Mouse (Mus musculus) lung, adult 2 months (tissue): Measurements from ENCODE around the gene Tank. TPM values are rescaled to one million over a fixed set of nuclear protein-coding genes. Genes with fewer than 3 reads are reported as not detected.
A peak's percentile ranks its signal among the peaks of the same experiment; 100 is the strongest.

Experiments used
- DNase-seq: peaks from one replicate; pipeline ENCODE4 v3.0.0; 2022
- H3K4me1 ChIP-seq: fragments of 200-500 bp; 2 replicates; pipeline ENCODE4 v1.6.1; 2011; ENCODE audit warnings: low read length; ENCODE audit not compliant: control insufficient read depth, insufficient read depth
- H3K4me3 ChIP-seq: fragments of 200-500 bp; replicated peaks from 2 replicates; pipeline ENCODE3; 2011; ENCODE audit warnings: low read depth, mild to moderate bottlenecking, control low read depth, low read length; ENCODE audit errors: extremely low read depth
- CTCF ChIP-seq: fragments of 200-500 bp; IDR thresholded peaks from 2 replicates; pipeline ENCODE4 v1.5.1; 2011; ENCODE audit warnings: mild to moderate bottlenecking, low read length, control low read depth; ENCODE audit not compliant: insufficient read depth
- POLR2A ChIP-seq: fragments of 200-500 bp; IDR thresholded peaks from 2 replicates; pipeline ENCODE4 v1.6.1; 2011; ENCODE audit warnings: low read depth, mild to moderate bottlenecking, control low read depth, low read length, borderline replicate concordance; ENCODE audit errors: extremely low read depth
- WGBS: fragments of 180-500 bp; shearing (Covaris S2); methylation state at CpG from one replicate; pipeline ENCODE4 v1.1.7; 2018; 5-methylcytosine and 5-hydroxymethylcytosine counted together
- polyA plus RNA-seq: library from polyadenylated mRNA; depleted of rRNA; stranded (reverse); fragments of >200 nt; gene quantifications from 2 replicates; pipeline ENCODE4 v1.2.3, GENCODE M21; 2012

Gene Tank
- polyA plus RNA-seq, 1 experiment, result 7.1 TPM

DNA sequence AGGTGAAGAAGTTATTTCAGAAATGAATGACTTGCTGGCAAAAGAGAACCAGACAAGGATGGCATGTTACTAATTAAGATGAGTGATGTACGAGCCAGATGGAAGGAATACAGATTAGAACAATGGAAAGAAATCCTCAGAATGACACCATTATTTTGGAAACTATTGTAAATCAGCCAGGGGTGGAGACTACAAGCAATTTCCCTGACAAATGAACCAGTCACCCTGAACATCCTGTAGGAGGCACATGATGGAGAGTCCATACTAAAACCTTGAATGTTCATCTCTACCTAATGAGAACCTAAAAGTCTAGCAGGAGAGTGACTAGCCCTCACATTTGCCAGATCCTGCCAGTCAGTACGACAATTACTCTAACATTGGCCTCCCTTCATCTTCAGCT is 22.6 kb upstream of the Tank start:
- TF ChIP-seq POLR2A (no peak), CTCF (no peak)
- DNase-seq, result no peak
- H3K4me3 ChIP-seq, result no peak overlapping the region
- no peaks in the 10 kb centered on the region for H3K4me1 ChIP-seq
- 60% methylated on average over 2 of the region's 2 CpGs for WGBS

DNA sequence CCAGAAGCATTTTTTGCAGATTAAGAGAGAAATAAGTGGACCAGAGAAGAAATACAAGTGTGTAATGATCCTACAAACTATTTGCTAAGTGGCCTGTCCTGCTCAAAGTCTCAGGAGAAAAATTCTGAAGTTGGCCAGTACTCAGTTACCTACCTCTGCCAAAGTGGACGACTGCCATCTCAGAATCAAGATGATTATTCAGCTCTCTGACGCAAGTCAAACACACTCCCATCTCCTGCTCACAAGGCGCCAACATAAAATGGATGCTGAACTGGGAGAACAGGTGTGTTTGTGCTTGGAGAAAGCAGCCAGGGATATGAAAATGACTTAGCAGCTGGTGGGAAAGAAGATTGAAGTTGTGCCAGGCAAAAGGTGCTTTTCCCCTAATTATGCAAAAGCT is 21.7 kb upstream of the Tank start:
- no peak for TF ChIP-seq POLR2A
- no peak for TF ChIP-seq CTCF
- DNase-seq, result no peak
- H3K4me1 ChIP-seq, result no peaks in the 10 kb centered on the region

DNA sequence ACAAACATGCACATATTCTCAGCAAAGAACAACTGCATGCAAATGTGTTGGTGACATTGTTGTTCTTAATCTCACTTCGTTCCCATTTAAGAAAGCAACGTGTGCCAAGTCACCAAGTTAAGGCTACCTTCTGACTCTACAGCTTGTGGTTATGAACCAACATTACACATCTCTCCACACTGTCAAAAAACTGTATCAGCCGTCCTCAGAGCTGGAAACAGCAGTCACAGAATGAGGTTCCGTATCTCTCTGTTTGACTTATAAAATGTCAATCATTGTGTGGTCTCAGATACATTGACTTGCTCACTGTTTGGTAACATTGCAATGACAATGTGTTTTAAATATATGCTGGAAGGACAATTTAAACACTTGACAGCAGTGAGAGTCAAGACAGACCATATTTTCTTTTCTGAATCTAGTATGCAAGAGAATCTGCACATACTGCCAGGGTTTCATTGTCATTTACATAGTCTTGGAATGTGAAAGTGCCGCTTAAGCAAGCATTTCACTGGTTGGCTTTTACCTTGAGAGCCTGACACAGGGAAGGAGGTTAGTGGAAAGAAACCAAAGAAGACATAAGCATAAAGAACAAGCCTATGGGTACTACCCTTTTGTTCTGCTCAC is 20.4 kb upstream of the Tank start:
- Histone ChIP-seq H3K4me3 (no peak overlapping the region), H3K4me1 (no peaks in the 10 kb centered on the region)
- TF ChIP-seq POLR2A (no peak), CTCF (no peak)
- 68% methylated on average over 5 of the region's 5 CpGs for WGBS
- DNase-seq, result no peak

More for the DNA sequence above, 21.7 kb upstream of the Tank start:
- WGBS, result 57% methylated on average over 3 of the region's 3 CpGs
- H3K4me3 ChIP-seq, result no peak overlapping the region

DNA sequence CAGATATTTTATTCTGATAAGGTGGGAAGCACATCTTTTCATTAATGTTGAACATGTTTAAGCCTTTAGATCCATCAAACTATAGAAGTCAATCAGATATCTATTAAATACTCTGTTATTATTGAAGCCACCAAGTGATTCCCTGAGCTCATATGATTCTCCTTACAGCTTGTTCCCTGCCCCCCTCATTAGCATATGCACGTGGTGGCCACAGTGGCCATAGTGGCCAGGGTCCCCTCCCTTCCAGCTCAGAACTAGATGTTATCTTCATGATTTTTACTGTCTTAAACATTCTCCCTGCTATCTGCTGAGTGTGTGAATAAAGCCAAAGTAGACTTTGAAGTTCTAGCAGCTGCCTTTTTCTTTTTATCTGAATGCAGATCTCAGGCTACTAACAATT is 17.3 kb upstream of the Tank start:
- 13% methylated on average over 1 of the region's 1 CpGs for WGBS
- DNase-seq, result no peak
- Histone ChIP-seq H3K4me3 (no peak overlapping the region), H3K4me1 (no peaks in the 10 kb centered on the region)
- TF ChIP-seq POLR2A, result no peak
- no peak for TF ChIP-seq CTCF

DNA sequence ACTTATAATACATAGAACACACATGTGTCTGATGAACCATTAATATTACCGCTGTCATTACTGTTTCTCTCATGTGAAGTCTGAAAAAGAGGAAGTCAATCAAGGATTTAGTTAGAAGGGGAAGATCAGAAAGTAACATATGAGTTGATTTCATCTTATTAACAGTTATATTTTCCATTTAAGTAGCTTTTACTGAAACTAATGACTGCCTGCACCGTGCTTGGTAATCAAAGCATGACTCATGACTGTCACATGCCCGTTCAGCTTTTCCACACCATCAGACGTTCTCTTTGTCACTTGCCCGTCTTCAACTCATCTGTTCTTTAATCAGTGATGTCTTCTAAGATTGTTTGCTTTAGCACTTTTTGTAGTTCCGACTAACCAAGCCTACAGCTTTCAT is 15.2 kb upstream of the Tank start:
- Histone ChIP-seq H3K4me3 (no peak overlapping the region), H3K4me1 (no peaks in the 10 kb centered on the region)
- TF ChIP-seq CTCF, result no peak
- no peak for TF ChIP-seq POLR2A
- DNase-seq, result no peak
- 77% methylated on average over 6 of the region's 6 CpGs for WGBS

DNA sequence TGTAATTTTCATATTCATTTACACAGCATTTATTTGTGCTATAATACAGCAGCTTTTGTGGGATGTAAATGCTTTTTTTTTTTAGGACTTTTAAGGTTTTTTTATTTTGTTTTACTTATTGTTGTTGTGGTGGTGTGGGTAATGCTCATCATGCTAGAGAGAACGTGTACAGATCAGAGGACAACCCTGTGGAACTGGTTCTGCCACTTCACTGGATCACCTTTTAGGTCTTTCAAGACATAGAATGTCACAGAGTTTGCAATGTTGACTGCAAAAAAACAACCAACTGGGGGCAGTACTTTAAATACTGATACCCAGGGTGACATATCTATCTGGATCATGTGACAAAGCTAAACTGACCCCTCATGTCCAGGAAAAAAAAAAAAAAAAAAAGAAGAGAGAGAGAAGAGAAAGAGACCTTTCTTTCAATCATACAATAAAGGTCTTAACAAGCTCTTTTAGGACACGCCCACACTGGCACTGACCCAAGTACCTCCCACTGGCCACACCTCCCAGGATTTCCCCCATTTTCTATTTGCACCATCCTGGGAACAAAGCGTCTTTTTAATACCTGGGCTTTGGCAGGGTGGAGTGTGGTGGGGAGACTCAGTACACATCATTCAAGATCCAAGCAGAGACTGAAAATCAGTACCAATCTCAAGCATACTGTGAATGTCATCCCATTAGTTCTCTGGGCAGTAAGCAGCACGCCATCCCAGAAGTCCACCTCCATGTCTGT is 11.2 kb upstream of the Tank start:
- H3K4me1 ChIP-seq, result no peaks in the 10 kb centered on the region
- H3K4me3 ChIP-seq, result no peak overlapping the region
- peak; percentile 12 for DNase-seq
- TF ChIP-seq CTCF, result no peak
- TF ChIP-seq POLR2A, result no peak
- 61% methylated on average over 4 of the region's 4 CpGs for WGBS

DNA sequence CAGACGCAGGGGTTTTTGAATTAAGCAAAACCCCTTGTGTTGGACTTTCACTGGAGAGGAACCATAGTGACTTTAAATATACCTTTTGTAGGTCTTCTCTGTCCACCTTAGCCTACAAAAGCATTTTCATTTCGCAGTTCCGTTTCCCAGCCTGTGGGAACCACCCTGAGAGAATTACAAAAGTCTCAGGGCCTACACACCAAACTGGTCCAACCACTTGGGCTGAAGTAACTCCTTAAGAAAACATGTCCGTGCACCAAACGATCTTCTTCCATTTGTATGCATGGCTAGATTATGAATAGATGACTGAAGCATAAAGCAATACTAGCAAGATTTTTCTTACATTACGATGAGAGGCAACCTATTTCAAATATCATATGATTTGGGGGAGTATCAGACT is 9.2 kb upstream of the Tank start:
- Histone ChIP-seq H3K4me3 (no peak overlapping the region), H3K4me1 (no peaks in the 10 kb centered on the region)
- whole genome bisulfite sequencing, result 76% methylated on average over 6 of the region's 6 CpGs
- TF ChIP-seq POLR2A (no peak), CTCF (no peak)
- DNase-seq, result peak; percentile 20

DNA sequence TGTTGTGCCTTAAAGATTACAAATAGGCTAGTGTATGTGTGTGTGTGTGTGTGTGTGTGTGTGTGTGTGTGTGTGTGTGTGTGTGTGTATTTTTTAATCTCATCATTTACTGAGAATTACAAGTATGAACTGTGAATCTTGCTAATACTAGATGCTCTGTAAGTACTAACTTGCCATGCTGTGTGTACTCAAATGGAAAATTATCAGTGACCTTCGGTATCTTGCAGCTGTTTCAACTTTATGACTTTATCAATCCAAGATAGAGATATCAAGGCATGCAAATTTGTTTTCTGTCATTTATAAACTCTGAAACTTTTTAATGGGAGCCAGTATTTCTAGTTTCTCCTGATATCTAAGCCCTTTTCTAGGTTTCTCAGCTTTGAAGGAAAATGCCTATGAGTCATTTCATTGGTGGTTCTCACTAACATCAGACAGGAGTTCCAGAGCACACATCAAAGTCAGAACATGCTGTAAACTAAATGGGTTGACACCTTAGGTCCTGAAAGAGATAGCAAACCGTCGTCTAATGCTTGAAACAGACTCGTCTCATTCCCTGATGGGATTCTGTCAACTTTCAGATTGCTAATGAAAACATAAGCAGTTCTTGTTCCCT is 6.9 kb upstream of the Tank start:
- 68% methylated on average over 4 of the region's 4 CpGs for WGBS
- Histone ChIP-seq H3K4me1 (no peaks in the 10 kb centered on the region; the same call in 1 of the 2 replicates), H3K4me3 (no peak overlapping the region)
- DNase-seq, result no peak
- TF ChIP-seq CTCF (no peak), POLR2A (no peak)

DNA sequence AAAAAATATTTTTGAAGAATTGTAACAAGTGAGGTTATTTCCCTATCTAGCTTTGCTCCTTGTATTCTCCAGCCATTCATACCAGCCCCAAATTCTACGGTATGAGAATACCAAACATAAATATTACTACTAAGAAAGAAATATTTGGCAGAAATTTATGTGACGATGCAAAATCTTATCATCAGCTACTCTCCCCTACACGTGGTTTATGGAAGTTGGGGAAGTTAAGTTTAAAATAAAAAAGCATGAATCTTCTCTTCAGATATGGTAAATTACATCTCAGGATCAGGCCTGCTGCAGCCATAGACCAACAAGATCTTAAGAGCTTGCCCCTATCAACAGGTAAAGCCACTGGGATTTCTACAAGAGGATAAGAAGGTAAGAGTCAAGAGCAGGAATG is 1.9 kb upstream of the Tank start:
- 70% methylated on average over 3 of the region's 3 CpGs for WGBS
- DNase-seq, result no peak
- no peaks in the 10 kb centered on the region; the same call in 1 of the 2 replicates for H3K4me1 ChIP-seq
- TF ChIP-seq CTCF (no peak), POLR2A (no peak)
- no peak overlapping the region for H3K4me3 ChIP-seq
